Mouse (Mus musculus) lung, adult 2 months (tissue): ENCODE measurements around the gene Utp14b. TPM values are rescaled to one million over a fixed set of nuclear protein-coding genes. Genes with fewer than 3 reads are reported as not detected.

Experiments used
- DNase-seq: peaks from one replicate; pipeline ENCODE4 v3.0.0; 2022
- H3K4me1 ChIP-seq: fragments of 200-500 bp; 2 replicates; pipeline ENCODE4 v1.6.1; 2011; ENCODE audit warnings: low read length; ENCODE audit not compliant: control insufficient read depth, insufficient read depth
- H3K4me3 ChIP-seq: fragments of 200-500 bp; replicated peaks from 2 replicates; pipeline ENCODE3; 2011; ENCODE audit warnings: low read depth, mild to moderate bottlenecking, control low read depth, low read length; ENCODE audit errors: extremely low read depth
- CTCF ChIP-seq: fragments of 200-500 bp; IDR thresholded peaks from 2 replicates; pipeline ENCODE4 v1.5.1; 2011; ENCODE audit warnings: mild to moderate bottlenecking, low read length, control low read depth; ENCODE audit not compliant: insufficient read depth
- POLR2A ChIP-seq: fragments of 200-500 bp; IDR thresholded peaks from 2 replicates; pipeline ENCODE4 v1.6.1; 2011; ENCODE audit warnings: low read depth, mild to moderate bottlenecking, control low read depth, low read length, borderline replicate concordance; ENCODE audit errors: extremely low read depth
- WGBS: fragments of 180-500 bp; shearing (Covaris S2); methylation state at CpG from one replicate; pipeline ENCODE4 v1.1.7; 2018; 5-methylcytosine and 5-hydroxymethylcytosine counted together
- polyA plus RNA-seq: library from polyadenylated mRNA; depleted of rRNA; stranded (reverse); fragments of >200 nt; gene quantifications from 2 replicates; pipeline ENCODE4 v1.2.3, GENCODE M21; 2012; rRNA removed

The Utp14b gene
- polyA plus RNA-seq, result 0.51 and 0.83 TPM in 2 replicates

- Histone ChIP-seq H3K4me1 (peaks cover 6% of the 10 kb centered on the region), H3K4me3 (peak within 1 kb of the TSS; percentile 69)
- DNase-seq, result peak; percentile 95
- WGBS, result under 1% methylated on average over 104 of the region's 104 CpGs
- TF ChIP-seq POLR2A, result peak; percentile 94
- TF ChIP-seq CTCF, result no peak
These were observed at the start of gene Utp14b, which contains the start of gene Acsl3 for GRCm38 (mm10) chr1:78657671-78658440. Utp14b (plus strand) TSS chr1:78658038. Acsl3 (plus strand) TSS chr1:78657825.

DNA sequence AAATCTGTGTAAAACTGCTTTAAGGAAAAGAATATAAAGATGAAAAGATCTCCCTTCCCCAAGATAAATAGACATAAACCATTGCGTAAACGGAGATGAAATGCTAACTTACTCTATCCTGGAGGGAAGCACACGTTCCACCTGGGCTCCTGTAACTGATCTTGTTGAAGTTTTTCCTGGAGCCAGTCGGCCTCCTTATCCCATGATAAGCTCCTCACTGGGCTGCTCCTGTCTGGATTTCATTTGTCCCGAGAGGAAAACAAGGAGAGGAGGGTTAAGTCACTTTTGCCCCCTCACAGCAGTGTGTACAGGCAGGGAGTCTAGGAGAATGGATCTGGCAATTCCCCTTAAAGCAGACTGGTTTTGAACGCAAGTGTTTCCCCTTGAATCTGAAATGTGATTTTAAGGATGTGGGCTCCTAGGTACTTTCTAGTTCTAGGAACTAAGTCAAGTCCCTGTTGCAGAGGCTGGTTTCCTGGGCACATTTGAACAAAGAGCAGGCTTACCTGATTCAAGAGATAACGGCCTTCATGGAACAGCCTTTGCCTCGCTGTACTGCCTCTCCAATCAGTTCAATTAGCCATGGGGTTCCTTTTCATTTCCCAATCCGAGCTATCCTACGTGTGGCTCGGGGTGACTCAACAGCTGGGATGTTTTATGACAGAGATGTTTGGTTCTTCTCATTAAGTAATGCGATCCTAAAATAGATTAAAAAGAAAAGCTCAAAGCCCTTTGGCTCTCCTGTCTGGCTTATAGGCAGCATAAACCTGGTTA is 48.5 kb upstream of the Utp14b start:
- DNase-seq, result no peak
- H3K4me3 ChIP-seq, result no peak overlapping the region
- WGBS, result 38% methylated on average over 12 of the region's 12 CpGs
- TF ChIP-seq CTCF, result no peak
- TF ChIP-seq POLR2A, result no peak
- no peaks in the 10 kb centered on the region for H3K4me1 ChIP-seq

- no peak for DNase-seq
- TF ChIP-seq POLR2A, result no peak
- TF ChIP-seq CTCF, result no peak
- 57% methylated on average over 4 of the region's 4 CpGs for WGBS
These were observed 46.8 kb upstream of the Utp14b start for GRCm38 (mm10) chr1:78611039-78611438.

GRCm38 (mm10) chr1:78612959-78613358 is 44.9 kb upstream of the Utp14b start:
- no peak for DNase-seq
- no peak overlapping the region for H3K4me3 ChIP-seq
- TF ChIP-seq CTCF (no peak), POLR2A (no peak)
- H3K4me1 ChIP-seq, result no peaks in the 10 kb centered on the region
- 72% methylated on average over 1 of the region's 1 CpGs for WGBS

More at GRCm38 (mm10) chr1:78611039-78611438, 46.8 kb upstream of the Utp14b start:
- H3K4me3 ChIP-seq, result no peak overlapping the region
- no peaks in the 10 kb centered on the region for H3K4me1 ChIP-seq

DNA sequence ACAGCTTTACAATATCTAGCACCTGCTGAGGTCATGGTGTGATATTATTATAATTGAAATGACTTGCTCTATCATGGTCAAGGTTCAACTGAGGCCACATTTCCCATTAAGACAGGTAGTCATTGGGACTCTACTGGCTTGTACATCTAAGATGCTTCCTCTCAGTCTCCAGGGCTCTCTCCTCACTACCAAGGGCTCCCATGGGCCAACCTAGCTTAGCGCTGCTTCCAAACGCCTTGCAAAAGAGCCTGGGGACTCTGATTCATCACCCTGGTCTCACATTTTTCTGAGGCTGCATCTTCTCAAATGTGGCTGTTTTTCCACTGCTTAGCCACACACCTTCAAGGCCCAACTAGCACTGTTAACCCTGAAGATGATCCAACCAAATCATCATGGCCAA is 33.5 kb upstream of the Utp14b start:
- Histone ChIP-seq H3K4me3 (no peak overlapping the region), H3K4me1 (no peaks in the 10 kb centered on the region)
- no peak for DNase-seq
- TF ChIP-seq CTCF (no peak), POLR2A (no peak)
- WGBS, result 95% methylated on average over 2 of the region's 2 CpGs

DNA sequence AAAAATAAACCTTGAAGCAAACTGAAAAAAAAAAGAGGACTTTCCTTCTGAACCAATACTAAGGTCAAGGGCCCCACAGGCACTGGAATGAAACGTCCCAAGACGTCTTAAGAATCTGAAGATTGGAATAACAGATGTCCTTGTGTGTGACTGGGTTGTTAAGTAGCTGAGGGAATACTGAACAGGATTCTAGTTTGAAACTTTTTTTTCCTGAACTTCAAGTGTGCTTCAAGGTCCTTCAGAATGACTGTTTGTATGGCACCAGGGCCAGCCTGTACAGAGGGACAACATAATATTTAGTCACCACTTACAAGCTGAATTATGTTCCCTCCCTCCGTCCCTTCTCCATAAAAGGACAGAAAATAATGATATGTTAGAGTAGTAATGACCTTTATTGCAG is 23.4 kb upstream of the Utp14b start:
- DNase-seq, result no peak
- H3K4me3 ChIP-seq, result no peak overlapping the region
- TF ChIP-seq CTCF, result no peak
- TF ChIP-seq POLR2A, result no peak
- no peaks in the 10 kb centered on the region for H3K4me1 ChIP-seq
- WGBS, result 58% methylated on average over 3 of the region's 3 CpGs

DNA sequence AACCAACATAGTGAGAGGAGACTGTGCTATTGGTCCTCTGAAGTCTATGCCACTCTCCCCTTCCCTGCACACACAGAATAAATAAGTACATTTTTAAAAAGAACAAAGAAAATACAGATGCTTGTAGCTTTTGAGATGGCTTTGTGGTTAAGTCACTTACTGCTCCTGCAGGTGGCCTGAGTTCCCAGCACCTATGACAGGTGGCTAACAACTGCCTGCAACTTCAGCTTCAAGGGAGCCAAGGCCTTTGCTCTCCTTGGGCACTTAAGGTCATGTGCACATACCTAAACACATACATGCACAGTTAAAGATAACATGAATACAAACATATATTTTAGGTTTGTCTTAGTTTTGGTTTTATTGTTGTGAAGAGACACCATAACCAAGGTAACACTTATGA is 17.0 kb upstream of the Utp14b start:
- no peak overlapping the region for H3K4me3 ChIP-seq
- H3K4me1 ChIP-seq, result no peaks in the 10 kb centered on the region; the same call in 1 of the 2 replicates
- no peak for DNase-seq
- TF ChIP-seq POLR2A (no peak), CTCF (no peak)

- no peak overlapping the region for H3K4me3 ChIP-seq
- 96% methylated on average over 3 of the region's 3 CpGs for WGBS
- H3K4me1 ChIP-seq, result no peaks in the 10 kb centered on the region; the same call in 1 of the 2 replicates
- no peak for DNase-seq
- TF ChIP-seq POLR2A (no peak), CTCF (no peak)
These were observed 16.0 kb upstream of the Utp14b start for GRCm38 (mm10) chr1:78641791-78642190.

- Histone ChIP-seq H3K4me3 (no peak overlapping the region), H3K4me1 (no peaks in the 10 kb centered on the region; the same call in 1 of the 2 replicates)
- TF ChIP-seq CTCF (no peak), POLR2A (no peak)
- DNase-seq, result no peak
- whole genome bisulfite sequencing, result 72% methylated on average over 2 of the region's 2 CpGs
These were observed 15.6 kb upstream of the Utp14b start for GRCm38 (mm10) chr1:78642197-78642596.
